Mouse (Mus musculus) ES-Bruce4 (cell line): ENCODE data around the gene Shisa7. TPM values are rescaled to one million over a fixed set of nuclear protein-coding genes. Genes with fewer than 3 reads are reported as not detected.
"Not testable (repeated sequence)": the region's sequence is repeated elsewhere in the genome, so short reads cannot be mapped to it uniquely, and the experiment has no call there.

Experiments
- H3K27ac ChIP-seq: 2 replicates; pipeline ENCODE4 v1.5.1; 2012; ENCODE audit warnings: low read length, inconsistent platforms; ENCODE audit not compliant: insufficient read depth
- H3K27me3 ChIP-seq: 2 replicates; pipeline ENCODE4 v1.6.1; 2012; ENCODE audit warnings: mild to moderate bottlenecking, low read length, inconsistent platforms; ENCODE audit not compliant: control insufficient read depth, poor library complexity, insufficient read depth, severe bottlenecking
- H3K36me3 ChIP-seq: 2 replicates; pipeline ENCODE4 v1.6.1; 2012; ENCODE audit warnings: inconsistent platforms, mild to moderate bottlenecking, low read length, moderate library complexity; ENCODE audit not compliant: control insufficient read depth, poor library complexity, insufficient read depth, severe bottlenecking
- H3K4me1 ChIP-seq: one replicate; pipeline ENCODE4 v1.8.1; 2011; ENCODE audit warnings: low read length; ENCODE audit not compliant: control insufficient read depth, insufficient read depth
- H3K4me3 ChIP-seq: 2 replicates; pipeline ENCODE4 v1.5.1; 2011; ENCODE audit warnings: low read depth, mild to moderate bottlenecking, low read length
- H3K9ac ChIP-seq: 2 replicates; pipeline ENCODE4 v1.6.1; 2012; ENCODE audit warnings: low read depth, mild to moderate bottlenecking, inconsistent platforms; ENCODE audit not compliant: poor library complexity, severe bottlenecking
- H3K9me3 ChIP-seq: replicated peaks from 2 replicates; pipeline ENCODE4 v1.6.1; 2012; ENCODE audit warnings: mild to moderate bottlenecking, low read length, inconsistent platforms; ENCODE audit not compliant: control insufficient read depth, poor library complexity, insufficient read depth, severe bottlenecking
- CTCF ChIP-seq: IDR thresholded peaks from one replicate; pipeline ENCODE4 v1.8.1; 2011; ENCODE audit warnings: low read depth, low read length
- EP300 ChIP-seq: IDR thresholded peaks from 2 replicates; pipeline ENCODE4 v1.6.1; 2011; ENCODE audit warnings: low read depth, low read length; ENCODE audit not compliant: insufficient read depth
- POLR2A ChIP-seq: IDR thresholded peaks from one replicate; pipeline ENCODE4 v1.8.1; 2011; ENCODE audit warnings: low read length; ENCODE audit not compliant: insufficient read depth
- polyA plus RNA-seq: library from polyadenylated mRNA; stranded (reverse); fragments of >200 nt; gene quantifications from 2 replicates; pipeline ENCODE4 v1.2.4, GENCODE M21; 2011; ENCODE audit warnings: low read depth; ENCODE audit not compliant: missing spikeins, insufficient read depth, insufficient read length

The Shisa7 gene
- polyA plus RNA-seq, 1 experiment = 3.8 TPM

GRCm38 (mm10) chr7:4863041-4863440, 18.5 kb upstream of the Shisa7 start:
- 0 out of 2 replicates have a peak, but pooled peaks cover 4% of the 10 kb centered on the region for H3K9me3 ChIP-seq
- no peaks in the 10 kb centered on the region for H3K27me3 ChIP-seq
- no peaks in the 10 kb centered on the region for H3K36me3 ChIP-seq
- no peak overlapping the region for H3K4me3 ChIP-seq
- H3K27ac ChIP-seq = no peak overlapping the region
- no peak for TF ChIP-seq POLR2A
- no peak for TF ChIP-seq EP300
- no peak for TF ChIP-seq CTCF
- no peaks in the 10 kb centered on the region for H3K4me1 ChIP-seq
- H3K9ac ChIP-seq = no peak overlapping the region

- not testable (repeated sequence) for H3K4me1 ChIP-seq, H3K4me3 ChIP-seq, H3K9me3 ChIP-seq, H3K27ac ChIP-seq, H3K9ac ChIP-seq, H3K36me3 ChIP-seq, H3K27me3 ChIP-seq
Observed at GRCm38 (mm10) chr7:4860926-4861325, 16.4 kb upstream of the Shisa7 start.

- H3K27ac ChIP-seq = no peak overlapping the region
- H3K27me3 ChIP-seq = no peaks in the 10 kb centered on the region
- 0 out of 2 replicates have a peak, but pooled peaks cover 4% of the 10 kb centered on the region for H3K9me3 ChIP-seq
- H3K9ac ChIP-seq = no peak overlapping the region
- no peak for TF ChIP-seq POLR2A
- TF ChIP-seq CTCF = no peak
- TF ChIP-seq EP300 = no peak
- no peak overlapping the region for H3K4me3 ChIP-seq
- no peaks in the 10 kb centered on the region for H3K36me3 ChIP-seq
- no peaks in the 10 kb centered on the region for H3K4me1 ChIP-seq
Observed at GRCm38 (mm10) chr7:4859418-4859978, 15.0 kb upstream of the Shisa7 start.

GRCm38 (mm10) chr7:4857321-4857720, 12.8 kb upstream of the Shisa7 start:
- TF ChIP-seq CTCF = no peak
- TF ChIP-seq EP300 = no peak
- no peak for TF ChIP-seq POLR2A
- no peaks in the 10 kb centered on the region for H3K4me1 ChIP-seq
- no peak overlapping the region for H3K27ac ChIP-seq
- H3K27me3 ChIP-seq = no peaks in the 10 kb centered on the region
- H3K4me3 ChIP-seq = no peak overlapping the region
- H3K9ac ChIP-seq = no peak overlapping the region
- H3K36me3 ChIP-seq = no peaks in the 10 kb centered on the region
- H3K9me3 ChIP-seq = 0 out of 2 replicates have a peak, but pooled peaks cover 4% of the 10 kb centered on the region

GRCm38 (mm10) chr7:4856508-4856907, 12.0 kb upstream of the Shisa7 start:
- H3K9ac ChIP-seq = no peak overlapping the region
- H3K27ac ChIP-seq = no peak overlapping the region
- H3K9me3 ChIP-seq = 0 out of 2 replicates have a peak, but pooled peaks cover 4% of the 10 kb centered on the region
- H3K36me3 ChIP-seq = no peaks in the 10 kb centered on the region
- TF ChIP-seq CTCF = no peak
- TF ChIP-seq EP300 = no peak
- TF ChIP-seq POLR2A = no peak
- H3K4me3 ChIP-seq = no peak overlapping the region
- no peaks in the 10 kb centered on the region for H3K27me3 ChIP-seq
- H3K4me1 ChIP-seq = no peaks in the 10 kb centered on the region

GRCm38 (mm10) chr7:4853613-4854012, 9.1 kb upstream of the Shisa7 start:
- H3K4me3 ChIP-seq = no peak overlapping the region
- TF ChIP-seq EP300 (no peak), POLR2A (no peak), CTCF (no peak)
- no peak overlapping the region for H3K9ac ChIP-seq
- H3K36me3 ChIP-seq = no peaks in the 10 kb centered on the region
- H3K27me3 ChIP-seq = no peaks in the 10 kb centered on the region
- H3K9me3 ChIP-seq = 0 out of 2 replicates have a peak, but pooled peaks cover 4% of the 10 kb centered on the region
- H3K4me1 ChIP-seq = no peaks in the 10 kb centered on the region
- H3K27ac ChIP-seq = no peak overlapping the region
